Mouse (Mus musculus) C2C12 (cell line): Measurements from ENCODE around the gene Ttll6. TPM values are rescaled to one million over a fixed set of nuclear protein-coding genes. Genes with fewer than 3 reads are reported as not detected.

Experiments used
- H3K27me3 ChIP-seq: one replicate; pipeline ENCODE4 v1.6.1; 2011; ENCODE audit not compliant: control insufficient read depth, insufficient read depth, insufficient read length
- H3K36me3 ChIP-seq: one replicate; pipeline ENCODE4 v1.6.1; 2011; ENCODE audit not compliant: control insufficient read depth, insufficient read depth
- H3K4me3 ChIP-seq: one replicate; pipeline ENCODE4 v1.5.1; 2011; ENCODE audit warnings: mild to moderate bottlenecking, control low read depth; ENCODE audit not compliant: poor library complexity, insufficient read depth, severe bottlenecking
- H3K79me2 ChIP-seq: one replicate; pipeline ENCODE4 v1.6.1; 2011; ENCODE audit not compliant: control insufficient read depth, insufficient read depth
- H3K79me3 ChIP-seq: one replicate; pipeline ENCODE4 v1.6.1; 2011; ENCODE audit warnings: low read depth, control low read depth
- H3ac ChIP-seq: one replicate; pipeline ENCODE3; 2011; ENCODE audit warnings: low read depth; ENCODE audit not compliant: control insufficient read depth, insufficient read length
- CEBPB ChIP-seq: IDR thresholded peaks from one replicate; pipeline ENCODE4 v1.6.1; 2011; ENCODE audit warnings: low read depth, mild to moderate bottlenecking, control low read depth, moderate library complexity
- CTCF ChIP-seq: IDR thresholded peaks from one replicate; pipeline ENCODE4 v1.5.1; 2011; ENCODE audit not compliant: control insufficient read depth, insufficient read depth, insufficient read length
- FOSL1 ChIP-seq: IDR thresholded peaks from one replicate; pipeline ENCODE4 v1.8.0; 2011; ENCODE audit warnings: mild to moderate bottlenecking, low read length; ENCODE audit not compliant: poor library complexity, insufficient read depth, severe bottlenecking
- MAX ChIP-seq: IDR thresholded peaks from one replicate; pipeline ENCODE4 v1.6.1; 2011; ENCODE audit warnings: mild to moderate bottlenecking, control low read depth
- MYOD1 ChIP-seq: IDR thresholded peaks from one replicate; pipeline ENCODE4 v1.6.1; 2011; ENCODE audit warnings: low read depth; ENCODE audit not compliant: control insufficient read depth, insufficient read length
- MYOG ChIP-seq: IDR thresholded peaks from one replicate; pipeline ENCODE4 v1.6.1; 2011; ENCODE audit not compliant: control insufficient read depth, insufficient read length; ENCODE audit errors: extremely low read depth
- USF1 ChIP-seq: IDR thresholded peaks from one replicate; pipeline ENCODE4 v1.6.1; 2011; ENCODE audit warnings: low read depth, mild to moderate bottlenecking, control low read depth, moderate library complexity
- polyA plus RNA-seq: library from polyadenylated mRNA; unstranded; fragments of >200 nt; fragmentation: generic; extraction: Trizol; gene quantifications from one replicate; pipeline ENCODE4 v1.2.1, GENCODE M21; 2012; ENCODE audit warnings: missing spikeins

Ttll6 gene
- polyA plus RNA-seq, 1 experiment: 0.01 TPM

- Histone ChIP-seq H3K27me3 (peaks cover 70% of the 10 kb centered on the region), H3K79me3 (no peaks in the 10 kb centered on the region), H3K79me2 (no peaks in the 10 kb centered on the region), H3K4me3 (no peak overlapping the region), H3K36me3 (no peaks in the 10 kb centered on the region), H3ac (no peak overlapping the region)
- TF ChIP-seq MYOG: no peak
- no peak for TF ChIP-seq CEBPB
- no peak for TF ChIP-seq FOSL1
- no peak for TF ChIP-seq USF1
- no peak for TF ChIP-seq MYOD1
- no peak for TF ChIP-seq CTCF
- no peak for TF ChIP-seq MAX
Observed at GRCm38 (mm10) chr11:96202401-96203081, 69.0 kb downstream of the Ttll6 start.

GRCm38 (mm10) chr11:96203182-96203788 lies 69.7 kb downstream of the Ttll6 start:
- H3K27me3 ChIP-seq: peaks cover 73% of the 10 kb centered on the region
- H3K4me3 ChIP-seq: no peak overlapping the region
- no peaks in the 10 kb centered on the region for H3K36me3 ChIP-seq
- TF ChIP-seq MAX (no peak), MYOD1 (no peak), CTCF (no peak), FOSL1 (no peak), MYOG (no peak), USF1 (no peak), CEBPB (no peak)
- H3ac ChIP-seq: no peak overlapping the region
- H3K79me3 ChIP-seq: no peaks in the 10 kb centered on the region
- no peaks in the 10 kb centered on the region for H3K79me2 ChIP-seq

GRCm38 (mm10) chr11:96203789-96204186 lies 70.2 kb downstream of the Ttll6 start:
- no peak overlapping the region for H3K4me3 ChIP-seq
- H3K27me3 ChIP-seq: peaks cover 76% of the 10 kb centered on the region
- no peak for TF ChIP-seq FOSL1
- TF ChIP-seq CEBPB: no peak
- TF ChIP-seq MYOD1: no peak
- TF ChIP-seq CTCF: no peak
- no peak for TF ChIP-seq USF1
- TF ChIP-seq MAX: no peak
- TF ChIP-seq MYOG: no peak
- H3K36me3 ChIP-seq: no peaks in the 10 kb centered on the region
- no peak overlapping the region for H3ac ChIP-seq
- no peaks in the 10 kb centered on the region for H3K79me3 ChIP-seq
- no peaks in the 10 kb centered on the region for H3K79me2 ChIP-seq

GRCm38 (mm10) chr11:96204351-96204750 lies 70.8 kb downstream of the Ttll6 start:
- H3K27me3 ChIP-seq: peaks cover 80% of the 10 kb centered on the region
- H3ac ChIP-seq: no peak overlapping the region
- H3K36me3 ChIP-seq: no peaks in the 10 kb centered on the region
- H3K79me2 ChIP-seq: no peaks in the 10 kb centered on the region
- TF ChIP-seq USF1 (no peak), MAX (no peak), CEBPB (no peak), CTCF (no peak)
- H3K4me3 ChIP-seq: no peak overlapping the region
- no peaks in the 10 kb centered on the region for H3K79me3 ChIP-seq

GRCm38 (mm10) chr11:96205426-96206131 lies 72.0 kb downstream of the Ttll6 start:
- Histone ChIP-seq H3K79me2 (no peaks in the 10 kb centered on the region), H3K36me3 (no peaks in the 10 kb centered on the region), H3K4me3 (no peak overlapping the region), H3ac (no peak overlapping the region), H3K79me3 (no peaks in the 10 kb centered on the region), H3K27me3 (peaks cover 72% of the 10 kb centered on the region)
- no peak for TF ChIP-seq CTCF
- TF ChIP-seq USF1: no peak
- no peak for TF ChIP-seq MAX
- no peak for TF ChIP-seq MYOD1
- TF ChIP-seq CEBPB: no peak
- TF ChIP-seq MYOG: no peak
- no peak for TF ChIP-seq FOSL1

Other genes with a start within 250 kb of the Ttll6 start
- not detected for gene B4galnt2, start 218.9 kb upstream of the Ttll6 start, polyA plus RNA-seq
- gene Igf2bp1, start 127.8 kb upstream of the Ttll6 start, polyA plus RNA-seq: 0.74 TPM
- gene Gip, start 109.2 kb upstream of the Ttll6 start, polyA plus RNA-seq: not detected
- 106 TPM for gene Snf8, start 98.9 kb upstream of the Ttll6 start, polyA plus RNA-seq
- gene Ube2z, start 68.4 kb upstream of the Ttll6 start, polyA plus RNA-seq: 73.0 TPM
- 857 TPM for gene Atp5g1, start 58.1 kb upstream of the Ttll6 start, polyA plus RNA-seq
- gene Calcoco2, start 21.8 kb upstream of the Ttll6 start, polyA plus RNA-seq: 0.02 TPM
- 0.09 TPM for gene Hoxb13, start 60.5 kb downstream of the Ttll6 start, polyA plus RNA-seq
- gene Hoxb9, start 137.7 kb downstream of the Ttll6 start, polyA plus RNA-seq: not detected
- gene Hoxb8, start 148.1 kb downstream of the Ttll6 start, polyA plus RNA-seq: 0.02 TPM
- 0.04 TPM for gene Hoxb7, start 152.8 kb downstream of the Ttll6 start, polyA plus RNA-seq
- gene Hoxb6, start 158.7 kb downstream of the Ttll6 start, polyA plus RNA-seq: 0.05 TPM
- not detected for gene Hoxb5, start 169.6 kb downstream of the Ttll6 start, polyA plus RNA-seq
- gene Hoxb4, start 184.5 kb downstream of the Ttll6 start, polyA plus RNA-seq: 0.02 TPM
- not detected for gene Hoxb3, start 189.5 kb downstream of the Ttll6 start, polyA plus RNA-seq
- not detected for gene Hoxb2, start 216.7 kb downstream of the Ttll6 start, polyA plus RNA-seq
- gene Hoxb1, start 232.0 kb downstream of the Ttll6 start, polyA plus RNA-seq: not detected